Mouse (Mus musculus) heart, embryonic 14.5 days (tissue): ENCODE data around the gene Fgfr2. TPM values are rescaled to one million over a fixed set of nuclear protein-coding genes. Genes with fewer than 3 reads are reported as not detected.

Source experiments
- ATAC-seq: fragments of 200-750 bp; cut with Nextera tagmentation; 2 replicates; pipeline ENCODE4 v1.8.0; 2017; ENCODE audit warnings: low read depth, moderate TSS enrichment; ENCODE audit not compliant: insufficient number of reproducible peaks, insufficient read depth, low FRiP score
- H3K27ac ChIP-seq, 2 experiments: fragments of 200-500 bp in 1 of 2; fragments of 300-500 bp in 1 of 2; sonication (generic) in 1 of 2; replicated peaks in 1 of 2; 2 replicates each; pipeline ENCODE4 v1.5.1; 2012 to 2014; ENCODE audit warnings: low read depth in 2 of 2, low read length in 2 of 2, control low read depth in 1 of 2, mild to moderate bottlenecking in 1 of 2, mixed read lengths in 1 of 2; ENCODE audit not compliant: control insufficient read depth in 1 of 2, insufficient read depth in 1 of 2
- H3K27me3 ChIP-seq: fragments of 300-500 bp; sonication (generic); 2 replicates; pipeline ENCODE4 v1.6.1; 2014; ENCODE audit warnings: mild to moderate bottlenecking, low read length, control low read depth; ENCODE audit not compliant: control insufficient read depth, insufficient read depth
- H3K36me3 ChIP-seq: fragments of 300-500 bp; sonication (generic); 2 replicates; pipeline ENCODE4 v1.6.1; 2014; ENCODE audit warnings: mild to moderate bottlenecking, control low read depth, low read length, mixed read lengths; ENCODE audit not compliant: control insufficient read depth, insufficient read depth
- H3K4me1 ChIP-seq, 2 experiments: fragments of 200-500 bp in 1 of 2; fragments of 300-500 bp in 1 of 2; sonication (generic) in 1 of 2; 2 replicates each; pipeline ENCODE4 v1.6.1; 2012 to 2014; ENCODE audit warnings: low read length in 2 of 2, control low read depth in 1 of 2, mixed read lengths in 1 of 2; ENCODE audit not compliant: control insufficient read depth in 2 of 2, insufficient read depth in 2 of 2
- H3K4me2 ChIP-seq: fragments of 300-500 bp; sonication (generic); 2 replicates; pipeline ENCODE4 v1.6.1; 2014; ENCODE audit warnings: mild to moderate bottlenecking, low read length
- H3K4me3 ChIP-seq, 2 experiments: fragments of 200-500 bp in 1 of 2; fragments of 300-500 bp in 1 of 2; sonication (generic) in 1 of 2; 2 replicates each; pipeline ENCODE4 v1.5.1; 2012 to 2014; ENCODE audit warnings: low read length in 2 of 2, mild to moderate bottlenecking in 2 of 2, control low read depth in 1 of 2, low read depth in 1 of 2, moderate library complexity in 1 of 2; ENCODE audit not compliant: control insufficient read depth in 1 of 2, insufficient read depth in 1 of 2
- H3K9ac ChIP-seq: fragments of 300-500 bp; sonication (generic); 2 replicates; pipeline ENCODE4 v1.6.1; 2014; ENCODE audit warnings: mild to moderate bottlenecking, low read length
- H3K9me3 ChIP-seq: fragments of 300-500 bp; sonication (generic); 2 replicates; pipeline ENCODE4 v1.6.1; 2016; ENCODE audit warnings: low read length, control low read depth; ENCODE audit not compliant: control insufficient read depth
- WGBS: fragments of 180-500 bp; shearing (Covaris S2); extraction: QIAGEN DNeasy Blood & Tissue Kit; methylation state at CpG from one replicate; pipeline ENCODE4 v1.1.7; 2014; 5-methylcytosine and 5-hydroxymethylcytosine counted together
- polyA plus RNA-seq: library from polyadenylated mRNA; unstranded; fragments of >200 nt; fragmentation: Nextera tagmentation; extraction: Ambion mirVana; gene quantifications from 2 replicates; pipeline ENCODE4 v1.2.1, GENCODE M21; 2014

The Fgfr2 gene
- polyA plus RNA-seq, 1 experiment from 2014 or later: 22.4 TPM

GRCm38 (mm10) chr7:132690716-132691472 is 432.3 kb downstream of the Fgfr2 start:
- peaks cover 29 to 37% of the 10 kb centered on the region in 2 experiments for H3K4me1 ChIP-seq
- no peak overlapping the region for H3K27ac ChIP-seq
- no peaks in the 10 kb centered on the region for H3K36me3 ChIP-seq
- H3K4me2 ChIP-seq: no peak overlapping the region
- no peaks in the 10 kb centered on the region for H3K27me3 ChIP-seq
- peaks cover 3% of the 10 kb centered on the region; the same call in 1 of the 2 replicates for H3K9me3 ChIP-seq
- ATAC-seq: no peak
- WGBS: 87% methylated on average over 14 of the region's 14 CpGs
- no peak overlapping the region for H3K4me3 ChIP-seq
- no peak overlapping the region for H3K9ac ChIP-seq

DNA sequence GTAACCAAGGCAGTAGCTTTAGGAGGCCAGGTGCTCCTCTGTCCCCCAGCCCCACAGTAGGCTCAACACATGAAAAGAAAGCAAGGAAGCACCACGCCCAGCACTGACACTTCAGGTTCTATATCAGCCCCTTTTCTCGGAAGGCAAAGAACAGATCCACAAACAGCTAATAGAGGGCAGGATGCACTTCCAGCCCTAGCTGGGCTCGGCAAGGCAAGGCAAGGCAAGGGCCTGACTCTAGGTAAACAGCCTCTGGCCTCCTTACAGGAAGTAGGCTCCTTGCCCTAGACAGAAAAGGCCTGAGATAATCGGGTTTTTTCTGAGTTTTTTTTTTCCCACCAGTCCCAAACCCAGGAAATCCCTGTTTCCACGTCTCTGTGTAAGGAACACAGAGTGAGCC is 433.4 kb downstream of the Fgfr2 start:
- 55% methylated on average over 5 of the region's 5 CpGs for WGBS
- ATAC-seq: no peak

DNA sequence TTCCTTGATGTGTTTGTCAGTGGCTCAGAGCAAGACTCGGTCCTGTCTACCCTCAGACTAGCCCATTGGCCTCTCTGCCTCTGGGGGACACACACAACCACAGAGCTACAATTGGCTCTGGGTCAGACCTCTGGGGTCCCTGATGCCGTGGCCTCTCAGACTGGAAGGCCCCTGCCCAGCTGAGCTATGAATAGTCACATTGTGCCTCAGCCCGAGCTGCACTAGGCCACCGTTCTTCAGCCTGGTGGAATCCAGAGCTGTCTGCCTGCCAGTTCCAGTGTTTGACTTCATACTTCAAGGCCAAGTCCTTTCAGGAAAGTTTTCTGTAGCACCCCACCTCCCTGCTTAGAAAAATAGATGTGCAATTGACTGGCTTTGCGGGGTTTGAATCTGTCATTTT is 434.4 kb downstream of the Fgfr2 start:
- Histone ChIP-seq H3K4me2 (no peak overlapping the region), H3K9ac (no peak overlapping the region; the same call in 1 of the 2 replicates), H3K4me1 (peaks cover 31 to 39% of the 10 kb centered on the region in 2 experiments), H3K27ac (peak overlapping the region; percentile 70 to 77), H3K36me3 (no peaks in the 10 kb centered on the region), H3K4me3 (no peak overlapping the region), H3K9me3 (no peaks in the 10 kb centered on the region), H3K27me3 (no peaks in the 10 kb centered on the region)
- 31% methylated on average over 5 of the region's 5 CpGs for WGBS
- ATAC-seq: no peak

More for the DNA sequence above, 433.4 kb downstream of the Fgfr2 start:
- no peaks in the 10 kb centered on the region for H3K27me3 ChIP-seq
- no peak overlapping the region for H3K9ac ChIP-seq
- peaks cover 2% of the 10 kb centered on the region; the same call in 1 of the 2 replicates for H3K9me3 ChIP-seq
- no peaks in the 10 kb centered on the region for H3K36me3 ChIP-seq
- H3K4me1 ChIP-seq: peaks cover 29 to 37% of the 10 kb centered on the region in 2 experiments
- no peak overlapping the region for H3K4me3 ChIP-seq
- peak overlapping the region; percentile 31 to 70; a peak in 2 of 4 replicates for H3K27ac ChIP-seq
- no peak overlapping the region for H3K4me2 ChIP-seq

- Histone ChIP-seq H3K4me3 (no peak overlapping the region), H3K4me2 (no peak overlapping the region), H3K27me3 (no peaks in the 10 kb centered on the region), H3K27ac (peak overlapping the region; percentile 34 to 70; a peak in 3 of 4 replicates), H3K9ac (no peak overlapping the region), H3K36me3 (no peaks in the 10 kb centered on the region), H3K9me3 (no peaks in the 10 kb centered on the region), H3K4me1 (peaks cover 32 to 47% of the 10 kb centered on the region in 2 experiments)
- WGBS: 40% methylated on average over 2 of the region's 2 CpGs
- no peak for ATAC-seq
Measured at GRCm38 (mm10) chr7:132687897-132688296, 435.3 kb downstream of the Fgfr2 start.

GRCm38 (mm10) chr7:132686515-132686914 is 436.6 kb downstream of the Fgfr2 start:
- peaks cover 28 to 53% of the 10 kb centered on the region in 2 experiments for H3K4me1 ChIP-seq
- no peaks in the 10 kb centered on the region for H3K36me3 ChIP-seq
- WGBS: 66% methylated on average over 3 of the region's 3 CpGs
- no peak overlapping the region for H3K4me3 ChIP-seq
- ATAC-seq: peak; percentile 28; the same call in 1 of the 2 replicates
- no peaks in the 10 kb centered on the region for H3K27me3 ChIP-seq
- H3K9ac ChIP-seq: no peak overlapping the region
- H3K4me2 ChIP-seq: no peak overlapping the region
- H3K9me3 ChIP-seq: no peaks in the 10 kb centered on the region
- no peak overlapping the region for H3K27ac ChIP-seq

GRCm38 (mm10) chr7:132683923-132684322 is 439.2 kb downstream of the Fgfr2 start:
- 64% methylated on average over 4 of the region's 4 CpGs for WGBS
- no peaks in the 10 kb centered on the region for H3K27me3 ChIP-seq
- peak; percentile 37; the same call in 1 of the 2 replicates for ATAC-seq
- H3K36me3 ChIP-seq: no peaks in the 10 kb centered on the region
- H3K4me2 ChIP-seq: no peak overlapping the region
- no peak overlapping the region for H3K4me3 ChIP-seq
- H3K4me1 ChIP-seq: peaks cover 20 to 42% of the 10 kb centered on the region in 2 experiments
- no peak overlapping the region for H3K27ac ChIP-seq
- H3K9ac ChIP-seq: no peak overlapping the region
- H3K9me3 ChIP-seq: no peaks in the 10 kb centered on the region

DNA sequence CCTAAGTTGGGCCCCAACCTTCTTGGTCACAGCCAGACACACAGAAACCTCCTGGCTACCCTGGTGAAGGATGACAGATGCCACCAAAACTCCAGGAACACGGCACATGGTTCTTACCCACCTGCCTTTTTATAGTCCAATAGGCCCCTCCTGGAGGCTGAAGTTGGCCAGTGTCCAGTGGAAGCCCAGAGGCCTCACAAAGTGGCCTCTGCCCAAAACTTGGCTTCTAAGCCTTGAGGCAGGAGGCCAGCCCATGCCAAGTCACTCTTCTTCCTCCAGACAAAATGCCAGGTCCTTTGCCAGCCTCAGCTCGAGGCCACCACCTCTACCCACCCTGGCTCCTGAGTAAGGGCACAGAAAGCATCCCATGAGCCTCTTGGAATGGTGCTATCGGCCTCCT is 440.2 kb downstream of the Fgfr2 start:
- 75% methylated on average over 3 of the region's 3 CpGs for WGBS
- H3K9ac ChIP-seq: no peak overlapping the region
- no peaks in the 10 kb centered on the region for H3K27me3 ChIP-seq
- no peak overlapping the region for H3K4me3 ChIP-seq
- no peaks in the 10 kb centered on the region for H3K36me3 ChIP-seq
- H3K9me3 ChIP-seq: no peaks in the 10 kb centered on the region
- no peak for ATAC-seq
- peaks cover 9 to 32% of the 10 kb centered on the region in 2 experiments for H3K4me1 ChIP-seq
- H3K4me2 ChIP-seq: no peak overlapping the region
- no peak overlapping the region for H3K27ac ChIP-seq
